Comparison of ENCODE assay signal across 16 mouse cellular contexts in the genomic region with DNA sequence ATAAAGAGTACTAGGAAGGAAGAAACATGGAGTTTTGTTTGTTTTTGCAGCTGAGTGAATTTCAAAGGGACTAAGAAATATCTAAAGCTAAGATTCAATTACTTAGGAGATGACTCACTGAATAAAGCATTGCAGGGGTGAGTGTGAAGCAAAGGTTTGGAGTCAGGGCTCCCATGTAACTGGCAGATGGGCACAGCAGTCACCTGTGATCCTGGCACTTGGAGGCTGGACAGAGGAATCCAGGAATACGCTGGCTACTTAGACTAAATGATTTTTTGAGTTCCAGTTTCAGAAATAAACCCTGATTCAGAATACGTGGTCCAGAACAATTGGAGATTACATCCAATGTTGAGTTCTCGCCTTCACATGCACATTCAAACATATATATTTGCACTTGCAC.
"Had no signal": no experiment of that assay in that cellular context is flagged by ENCODE, and none has a peak within 500 bp of the region (broad histone marks: within the 10 kb centered on the region; RNA-seq: fewer than 3 reads in every experiment).

No protein-coding gene starts in this region.

- H3K4me3 ChIP-seq: layer of hippocampus, adult 2 months; limb, embryonic 12.5 days; liver, embryonic 13.5 days; lung, embryonic 15.5 days; megakaryocyte, embryonic 14.5 days; midbrain, embryonic 15.5 days; neural tube, embryonic 12.5 days had no signal

- ATAC-seq: liver, postnatal 0 days; midbrain, embryonic 15.5 days had no signal

- H3K9me3 ChIP-seq: limb, embryonic 12.5 days; liver, embryonic 13.5 days; lung, embryonic 15.5 days; megakaryocyte, embryonic 14.5 days; midbrain, embryonic 15.5 days; neural tube, embryonic 12.5 days had no signal

- H3K9ac ChIP-seq: limb, embryonic 12.5 days; liver, embryonic 13.5 days; liver, postnatal 0 days; lung, embryonic 15.5 days; midbrain, embryonic 15.5 days; neural tube, embryonic 12.5 days had no signal

- H3K36me3 ChIP-seq: limb, embryonic 12.5 days; liver, embryonic 13.5 days; lung, embryonic 15.5 days; midbrain, embryonic 15.5 days; neural tube, embryonic 12.5 days had no signal

- H3K27ac ChIP-seq: layer of hippocampus, adult 2 months; limb, embryonic 12.5 days; liver, embryonic 13.5 days; lung, embryonic 15.5 days; macrophage; midbrain, embryonic 15.5 days; neural tube, embryonic 12.5 days had no signal

- DNase-seq: kidney, postnatal 10 days; kidney, postnatal 4 days; liver; liver, embryonic 13.5 days; liver, postnatal 0 days; lung, postnatal 14 days; thymus, adult 18-20 months; thymus, postnatal 14 days had no signal

- H3K4me1 ChIP-seq: limb, embryonic 12.5 days; liver, embryonic 13.5 days; lung, embryonic 15.5 days; megakaryocyte, embryonic 14.5 days; midbrain, embryonic 15.5 days; neural tube, embryonic 12.5 days had no signal

- H3K4me2 ChIP-seq: limb, embryonic 12.5 days; liver, embryonic 13.5 days; lung, embryonic 15.5 days; midbrain, embryonic 11.5 days; midbrain, embryonic 15.5 days; neural tube, embryonic 12.5 days had no signal

- H3K27me3 ChIP-seq: limb, embryonic 12.5 days; liver, embryonic 13.5 days; lung, embryonic 15.5 days; megakaryocyte, embryonic 14.5 days; midbrain, embryonic 15.5 days; neural tube, embryonic 12.5 days had no signal
